Mouse (Mus musculus) gastrocnemius, postnatal 4 days (tissue): ENCODE measurements at regions not wholly inside any gene's neighbourhood (a gene's known extent, or its start where the extent isn't known, plus 50 kb on each side); places are given as distances from the start of the nearest gene placed in this dataset. TPM values are rescaled to one million over a fixed set of nuclear protein-coding genes. Genes with fewer than 3 reads are reported as not detected.

Experiments
- microRNA-seq: library from miRNA; unstranded; fragments of <30 nt; microRNA quantifications from one replicate; pipeline ENCODE4 v1.2.0, GENCODE M21; 2021

Small RNA genes lying in the stretch of these regions (microRNA-seq; reads per million reads assigned to microRNA genes)
- not detected for gene Gm44326
- gene Mir5099: 134 reads per million, percentile 54 among the genes with 10 or more reads in this experiment
